Mouse (Mus musculus): ENCODE data around the gene Bysl. TPM values are rescaled to one million over a fixed set of nuclear protein-coding genes. Genes with fewer than 3 reads are reported as not detected.
"Not testable (repeated sequence)": the region's sequence is repeated elsewhere in the genome, so short reads cannot be mapped to it uniquely, and the experiment has no call there.

Gene Bysl
- polyA plus RNA-seq, 2 experiments = 12.5 to 13.3 TPM

DNA sequence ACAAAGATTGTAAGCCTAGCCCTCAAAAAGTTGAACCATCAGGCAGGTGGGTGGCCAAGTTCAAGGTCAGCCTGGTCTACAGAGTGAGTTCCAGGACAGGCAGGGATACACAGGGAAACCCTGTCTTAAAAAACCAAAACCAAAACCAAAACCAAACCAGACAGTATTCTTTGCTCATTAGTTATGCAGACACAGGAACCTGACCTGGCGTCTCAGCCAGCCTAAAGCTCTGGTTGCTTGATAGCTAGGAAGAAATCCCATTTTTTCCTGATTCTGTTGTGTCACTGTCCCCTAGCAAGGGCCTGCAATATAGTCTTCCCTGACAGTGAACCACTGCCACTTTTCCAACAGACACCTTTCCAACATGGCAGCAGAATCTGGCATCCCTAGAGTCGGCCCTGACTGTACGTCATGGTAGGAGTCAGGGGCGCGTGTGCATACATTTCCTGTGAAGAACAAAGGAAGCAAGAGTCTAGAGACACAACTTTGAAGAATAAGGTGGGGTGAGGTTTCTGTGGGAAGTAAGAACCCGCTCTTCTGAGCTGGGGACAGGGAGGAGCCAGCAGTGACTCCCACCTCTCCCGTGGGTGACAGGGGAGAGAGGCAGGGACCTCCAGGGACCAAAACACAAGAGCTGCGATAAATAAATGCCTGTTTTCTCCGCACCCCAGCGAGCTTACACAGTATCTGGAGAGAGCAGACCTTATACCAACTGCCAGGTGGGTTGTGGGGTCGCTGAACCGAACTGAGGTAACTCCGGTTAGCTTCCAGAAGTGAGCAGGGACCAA, 10.5 kb downstream of the Bysl start:
- peaks cover 81% of the 10 kb centered on the region for H3K36me3 ChIP-seq (replicated peaks; ENCODE audit: control insufficient read depth, insufficient read depth, low read depth)
- WGBS (ENCODE audit: insufficient replicate concordance) = 81% methylated on average over 13 of the region's 13 CpGs
- DNase-seq (ENCODE audit: low read depth in 3 of 3, low spot score in 3 of 3) = no peak
- H3K4me2 ChIP-seq (ENCODE audit: low read depth) = no peak overlapping the region
- H3K4me3 ChIP-seq (ENCODE audit: insufficient read depth in 1 of 2, low read depth in 2 of 2, low read length in 2 of 2) = no peak overlapping the region
- ATAC-seq (ENCODE audit: insufficient read depth) = no peak
- H3K27ac ChIP-seq = peak overlapping the region; percentile 93
- no peaks in the 10 kb centered on the region for H3K27me3 ChIP-seq (ENCODE audit: control insufficient read depth, insufficient read depth, low read length)
- TF ChIP-seq EP300 (IDR thresholded peaks at IDR 0.05; ENCODE audit: low read depth) (no peak), CTCF (IDR thresholded peaks at IDR 0.05; ENCODE audit: low read depth) (no peak)
- H3K9ac ChIP-seq (replicated peaks) = no peak overlapping the region
- no peaks in the 10 kb centered on the region for H3K9me3 ChIP-seq (ENCODE audit: control insufficient read depth, low read length)
- H3K4me1 ChIP-seq (replicated peaks; ENCODE audit: control insufficient read depth in 2 of 2, insufficient read depth in 2 of 2, low read length in 1 of 2) = peaks cover 26 to 41% of the 10 kb centered on the region in 2 experiments

DNA sequence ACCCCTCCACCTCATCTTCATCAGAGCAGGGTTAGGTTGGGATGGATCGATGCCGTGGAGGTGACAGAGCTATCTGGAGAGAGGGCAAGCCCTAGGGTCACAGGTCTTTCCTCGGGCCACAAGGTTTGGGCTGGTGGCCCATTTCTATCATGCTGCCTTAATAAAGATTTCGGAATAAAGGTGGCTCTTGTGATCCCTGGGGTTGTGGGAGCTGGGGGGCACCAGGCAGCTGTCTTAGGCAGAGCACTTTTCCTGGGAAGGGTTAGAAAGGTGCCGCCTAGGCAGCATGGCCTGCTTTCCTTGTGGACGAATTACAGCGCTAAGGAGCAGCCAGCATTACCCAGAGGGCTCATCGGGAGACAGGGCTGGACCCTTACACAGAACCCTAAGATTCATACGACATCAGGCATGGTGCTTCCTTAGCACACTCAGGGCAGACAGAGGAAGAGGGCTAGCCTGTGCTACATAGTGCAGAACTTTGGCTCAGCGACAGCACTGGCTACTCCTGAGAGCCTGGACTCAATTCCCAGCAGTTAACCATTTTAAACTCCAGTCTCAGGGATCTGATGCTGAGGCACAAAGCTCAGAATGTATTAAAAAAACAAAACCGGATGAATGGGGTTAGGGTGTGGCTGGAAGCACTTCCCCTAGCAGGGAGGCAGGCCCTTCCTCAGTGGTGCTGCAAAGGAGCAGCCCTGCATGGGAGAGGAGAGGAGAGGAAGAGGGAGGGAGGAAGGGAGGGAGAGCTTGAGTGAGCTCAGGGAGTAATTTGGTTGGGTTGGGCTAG, 11.6 kb downstream of the Bysl start:
- ATAC-seq (ENCODE audit: insufficient read depth) (no peak), DNase-seq (ENCODE audit: low read depth in 3 of 3, low spot score in 3 of 3) (no peak)
- H3K4me1 ChIP-seq (replicated peaks; ENCODE audit: control insufficient read depth in 2 of 2, insufficient read depth in 2 of 2, low read length in 1 of 2) = peaks cover 26 to 41% of the 10 kb centered on the region in 2 experiments
- H3K4me2 ChIP-seq (ENCODE audit: low read depth) = no peak overlapping the region
- no peaks in the 10 kb centered on the region for H3K9me3 ChIP-seq (ENCODE audit: control insufficient read depth, low read length)
- H3K27me3 ChIP-seq (ENCODE audit: control insufficient read depth, insufficient read depth, low read length) = no peaks in the 10 kb centered on the region
- no peak overlapping the region for H3K4me3 ChIP-seq (ENCODE audit: insufficient read depth in 1 of 2, low read depth in 2 of 2, low read length in 2 of 2)
- peak overlapping the region; percentile 93 for H3K27ac ChIP-seq
- no peak overlapping the region for H3K9ac ChIP-seq (replicated peaks)
- TF ChIP-seq EP300 (IDR thresholded peaks at IDR 0.05; ENCODE audit: low read depth) (no peak; the same call in 1 of the 2 replicates), CTCF (IDR thresholded peaks at IDR 0.05; ENCODE audit: low read depth) (no peak)
- 55% methylated on average over 11 of the region's 11 CpGs for WGBS (ENCODE audit: insufficient replicate concordance)
- H3K36me3 ChIP-seq (replicated peaks; ENCODE audit: control insufficient read depth, insufficient read depth, low read depth) = peaks cover 79% of the 10 kb centered on the region

DNA sequence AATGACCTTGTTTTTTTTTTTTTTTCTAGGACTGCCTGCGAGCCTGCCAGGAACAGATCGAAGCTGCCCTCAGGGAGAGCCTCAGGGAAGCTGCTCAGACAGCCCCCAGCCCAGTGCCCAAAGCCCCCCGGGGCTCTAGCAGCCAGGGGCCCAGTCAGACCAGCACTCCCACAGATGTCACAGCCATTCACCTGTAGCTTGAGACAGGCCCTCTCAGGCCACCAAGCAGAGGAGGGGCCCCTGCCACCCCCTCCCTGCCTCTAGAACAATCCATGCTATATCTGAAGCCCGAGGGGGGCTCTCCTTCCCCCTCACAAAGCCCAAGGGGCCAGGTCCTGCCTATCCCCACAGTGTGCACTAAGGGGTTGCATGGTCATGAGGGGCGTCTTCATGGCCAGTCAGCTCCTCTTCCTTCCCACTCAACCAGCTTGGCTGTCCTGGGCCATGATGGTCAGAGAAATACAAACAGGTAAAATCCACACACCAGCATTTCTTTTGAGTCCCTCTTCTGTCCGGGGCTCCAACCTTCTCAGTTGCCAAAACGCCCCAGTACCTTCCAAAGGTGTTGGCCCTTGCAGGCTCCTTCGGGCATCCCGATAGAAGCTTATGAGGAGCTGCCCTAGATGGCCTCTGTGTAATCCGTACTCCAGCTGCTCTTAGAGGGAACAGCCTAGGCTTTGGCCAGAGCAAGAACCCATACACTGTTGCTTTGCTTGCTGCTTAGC, 12.6 kb downstream of the Bysl start:
- not testable (repeated sequence) for ATAC-seq (ENCODE audit: insufficient read depth); H3K9me3 ChIP-seq (ENCODE audit: control insufficient read depth, low read length); H3K27me3 ChIP-seq (ENCODE audit: control insufficient read depth, insufficient read depth, low read length); DNase-seq (ENCODE audit: low read depth in 3 of 3, low spot score in 3 of 3)
- H3K27ac ChIP-seq = peak overlapping the region; percentile 93
- H3K36me3 ChIP-seq (replicated peaks; ENCODE audit: control insufficient read depth, insufficient read depth, low read depth) = peaks cover 71% of the 10 kb centered on the region
- H3K4me2 ChIP-seq (ENCODE audit: low read depth) = peak overlapping the region; percentile 92
- peak overlapping the region; percentile 68 for H3K9ac ChIP-seq (replicated peaks)
- WGBS (ENCODE audit: insufficient replicate concordance) = 60% methylated on average over 10 of the region's 10 CpGs
- H3K4me1 ChIP-seq (replicated peaks; ENCODE audit: control insufficient read depth in 2 of 2, insufficient read depth in 2 of 2, low read length in 1 of 2) = peaks cover 26 to 41% of the 10 kb centered on the region in 2 experiments
- H3K4me3 ChIP-seq (ENCODE audit: insufficient read depth in 1 of 2, low read depth in 2 of 2, low read length in 2 of 2) = peak overlapping the region; percentile 23 to 29; a peak in 3 of 4 replicates

DNA sequence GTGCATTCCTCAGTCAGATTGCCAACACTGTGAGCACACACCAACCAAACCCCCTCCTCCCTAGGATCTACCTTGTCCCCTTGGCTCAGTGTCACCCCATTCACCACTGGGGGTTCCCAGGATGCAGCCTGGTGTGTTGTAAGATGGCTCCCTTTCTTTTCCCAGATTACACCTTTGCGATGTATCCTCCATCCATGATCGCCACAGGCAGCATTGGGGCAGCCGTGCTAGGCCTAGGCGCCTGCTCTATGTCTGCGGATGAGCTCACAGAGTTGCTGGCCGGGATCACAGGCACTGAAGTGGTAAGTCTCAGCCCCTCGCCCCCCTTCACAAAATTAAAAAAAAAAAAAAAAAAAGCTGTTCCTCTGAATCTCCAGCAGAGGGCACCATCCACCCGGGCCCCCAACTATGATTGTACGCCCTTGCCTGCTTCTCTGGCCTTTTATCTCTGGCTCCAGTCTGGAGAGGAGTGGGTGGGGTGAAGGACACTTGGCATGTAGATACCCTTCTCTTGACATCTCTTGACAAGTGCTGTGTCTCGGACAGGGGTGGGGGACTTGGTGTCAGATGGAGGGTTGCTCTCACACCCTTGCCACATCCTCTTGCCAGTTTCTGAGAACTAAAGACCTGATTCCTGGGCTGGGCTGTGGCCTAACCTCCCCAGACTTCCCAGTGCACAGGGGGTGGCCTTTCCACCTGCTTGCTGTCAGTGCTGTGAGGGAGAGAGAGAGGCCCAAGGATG, 13.3 kb downstream of the Bysl start:
- no peaks in the 10 kb centered on the region for H3K9me3 ChIP-seq (ENCODE audit: control insufficient read depth, low read length)
- peak overlapping the region; percentile 72 to 93 for H3K4me3 ChIP-seq (ENCODE audit: insufficient read depth in 1 of 2, low read depth in 2 of 2, low read length in 2 of 2)
- WGBS (ENCODE audit: insufficient replicate concordance) = 18% methylated on average over 10 of the region's 10 CpGs
- H3K4me1 ChIP-seq (replicated peaks; ENCODE audit: control insufficient read depth in 2 of 2, insufficient read depth in 2 of 2, low read length in 1 of 2) = peaks cover 27 to 42% of the 10 kb centered on the region in 2 experiments
- H3K27me3 ChIP-seq (ENCODE audit: control insufficient read depth, insufficient read depth, low read length) = no peaks in the 10 kb centered on the region
- DNase-seq (ENCODE audit: low read depth in 3 of 3, low spot score in 3 of 3) = peak; percentile 89 to 94 (median 91)
- peak overlapping the region; percentile 93 for H3K27ac ChIP-seq
- peak overlapping the region; percentile 92 for H3K4me2 ChIP-seq (ENCODE audit: low read depth)
- peak overlapping the region; percentile 98 for H3K9ac ChIP-seq (replicated peaks)
- peaks cover 68% of the 10 kb centered on the region for H3K36me3 ChIP-seq (replicated peaks; ENCODE audit: control insufficient read depth, insufficient read depth, low read depth)
- ATAC-seq (ENCODE audit: insufficient read depth) = peak; percentile 67
- peak; percentile 92 for TF ChIP-seq EP300 (IDR thresholded peaks at IDR 0.05; ENCODE audit: low read depth)
- peak; percentile 94 for TF ChIP-seq CTCF (IDR thresholded peaks at IDR 0.05; ENCODE audit: low read depth)

All from liver, embryonic 14.5 days (tissue).